Mouse (Mus musculus) embryonic facial prominence, embryonic 15.5 days (tissue): Measurements from ENCODE around the gene Cog7. TPM values are rescaled to one million over a fixed set of nuclear protein-coding genes. Genes with fewer than 3 reads are reported as not detected.

ENCODE experiments used
- ATAC-seq: fragments of 200-750 bp; cut with Nextera tagmentation; 2 replicates; pipeline ENCODE4 v1.8.0; 2017; ENCODE audit warnings: low read depth, moderate TSS enrichment; ENCODE audit not compliant: insufficient number of reproducible peaks, low FRiP score, low TSS enrichment
- H3K27ac ChIP-seq: fragments of 300-500 bp; sonication (generic); replicated peaks from 2 replicates; pipeline ENCODE4 v1.5.1; 2015; ENCODE audit warnings: mild to moderate bottlenecking, inconsistent platforms
- H3K27me3 ChIP-seq: fragments of 300-500 bp; sonication (generic); 2 replicates; pipeline ENCODE4 v1.6.1; 2015; ENCODE audit warnings: inconsistent platforms
- H3K36me3 ChIP-seq: fragments of 300-500 bp; sonication (generic); 2 replicates; pipeline ENCODE4 v1.6.1; 2015; ENCODE audit warnings: mild to moderate bottlenecking, inconsistent platforms
- H3K4me1 ChIP-seq: fragments of 300-500 bp; sonication (generic); 2 replicates; pipeline ENCODE4 v1.6.1; 2015; ENCODE audit warnings: inconsistent platforms
- H3K4me2 ChIP-seq: fragments of 300-500 bp; sonication (generic); replicated peaks from 2 replicates; pipeline ENCODE4 v1.6.1; 2015; ENCODE audit warnings: mild to moderate bottlenecking, inconsistent platforms
- H3K4me3 ChIP-seq: fragments of 300-500 bp; sonication (generic); replicated peaks from 2 replicates; pipeline ENCODE4 v1.5.1; 2015; ENCODE audit warnings: mild to moderate bottlenecking, inconsistent platforms
- H3K9ac ChIP-seq: fragments of 300-500 bp; sonication (generic); 2 replicates; pipeline ENCODE4 v1.6.1; 2015; ENCODE audit warnings: inconsistent platforms
- H3K9me3 ChIP-seq: fragments of 300-500 bp; sonication (generic); replicated peaks from 2 replicates; pipeline ENCODE4 v1.6.1; 2016; ENCODE audit warnings: inconsistent platforms
- WGBS: fragments of 180-500 bp; shearing (Covaris S2); methylation state at CpG from one replicate; pipeline ENCODE4 v1.1.7; 2015; 5-methylcytosine and 5-hydroxymethylcytosine counted together
- polyA plus RNA-seq: library from polyadenylated mRNA; unstranded; fragments of >200 nt; fragmentation: Nextera tagmentation; extraction: Ambion mirVana; gene quantifications from 2 replicates; pipeline ENCODE4 v1.2.1, GENCODE M21; 2015

Cog7 gene
- polyA plus RNA-seq, 1 experiment from 2014 or later = 24.4 TPM

DNA sequence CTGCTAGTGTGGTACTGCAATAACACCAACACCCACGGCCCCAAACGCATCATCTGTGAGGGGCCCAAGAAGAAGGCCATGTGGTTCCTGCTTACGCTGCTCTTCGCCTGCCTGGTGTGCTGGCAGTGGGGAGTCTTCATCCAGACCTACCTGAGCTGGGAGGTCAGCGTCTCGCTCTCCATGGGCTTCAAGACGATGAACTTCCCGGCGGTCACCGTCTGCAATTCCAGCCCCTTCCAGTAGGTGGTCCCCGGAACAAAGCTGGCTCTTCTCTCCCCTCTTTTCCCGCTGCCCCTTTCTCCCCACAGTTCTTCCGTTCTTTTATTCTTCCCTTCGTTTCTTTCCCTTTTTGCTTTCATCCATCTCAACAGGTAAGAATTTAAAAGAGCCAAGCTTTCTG lies 82.2 kb downstream of the Cog7 start:
- Histone ChIP-seq H3K4me2 (peak overlapping the region; percentile 19), H3K36me3 (no peaks in the 10 kb centered on the region), H3K4me1 (peaks cover 10% of the 10 kb centered on the region), H3K9me3 (no peaks in the 10 kb centered on the region), H3K27me3 (no peaks in the 10 kb centered on the region), H3K9ac (no peak overlapping the region), H3K4me3 (no peak overlapping the region), H3K27ac (no peak overlapping the region)
- no peak for ATAC-seq
- 11% methylated on average over 14 of the region's 14 CpGs for WGBS

DNA sequence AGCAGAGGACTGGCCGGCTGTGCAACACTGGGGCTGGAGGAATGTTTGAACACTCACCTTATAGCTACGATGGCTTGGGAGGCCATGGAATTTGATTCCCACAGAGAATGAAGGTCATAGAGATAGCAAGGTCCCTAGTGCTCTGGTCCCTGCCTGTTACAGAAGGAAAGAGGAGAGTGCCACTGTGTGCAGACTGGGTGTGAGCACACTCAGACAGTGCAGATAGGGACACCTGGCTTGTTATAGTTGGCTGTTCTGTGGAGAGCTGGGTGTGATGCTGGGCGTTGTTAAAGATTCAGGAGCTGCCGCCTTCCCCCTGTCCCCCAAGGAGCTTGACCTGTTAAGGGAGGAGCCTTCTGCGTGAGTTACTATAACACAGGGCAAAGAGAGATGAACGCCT lies 84.8 kb downstream of the Cog7 start:
- Histone ChIP-seq H3K4me2 (no peak overlapping the region), H3K9ac (no peak overlapping the region), H3K27ac (no peak overlapping the region), H3K4me3 (no peak overlapping the region), H3K27me3 (no peaks in the 10 kb centered on the region), H3K9me3 (no peaks in the 10 kb centered on the region), H3K36me3 (no peaks in the 10 kb centered on the region), H3K4me1 (no peaks in the 10 kb centered on the region; the same call in 1 of the 2 replicates)
- no peak for ATAC-seq
- WGBS = 59% methylated on average over 6 of the region's 6 CpGs

DNA sequence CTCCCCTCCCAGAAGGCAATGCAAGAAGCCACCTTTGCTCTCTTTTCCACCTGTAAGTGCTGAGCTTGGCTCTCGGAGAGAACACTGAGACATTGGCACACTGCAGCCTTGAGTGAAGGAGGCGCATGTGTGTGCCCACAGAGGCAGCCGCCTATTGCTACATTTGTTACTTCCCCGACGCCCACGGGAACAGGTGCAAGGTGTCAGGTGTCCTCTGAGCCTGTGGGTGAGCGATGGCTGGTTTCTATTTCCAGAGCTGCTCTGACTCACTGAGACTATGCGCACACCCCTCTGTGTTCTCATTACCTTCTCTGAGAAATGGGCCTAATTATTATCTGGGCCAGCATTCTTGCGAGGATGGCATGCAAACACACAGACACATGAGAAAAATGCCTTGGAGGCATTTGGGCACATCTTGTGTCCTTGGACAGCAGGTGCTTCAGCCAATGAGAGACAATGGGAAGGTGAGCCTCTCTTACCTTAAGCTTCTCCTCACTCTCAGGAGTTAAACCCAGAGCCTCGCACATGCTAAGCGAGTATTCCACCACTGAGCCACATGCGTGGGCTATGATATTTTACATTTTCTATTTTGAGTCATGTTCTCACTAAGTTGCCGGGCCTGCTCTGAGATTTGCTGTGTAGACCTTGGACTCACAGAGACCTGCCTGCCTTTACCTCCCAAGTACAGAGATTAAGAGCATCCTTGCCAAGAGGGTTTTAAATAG lies 90.7 kb downstream of the Cog7 start:
- H3K4me3 ChIP-seq = no peak overlapping the region
- H3K4me1 ChIP-seq = no peaks in the 10 kb centered on the region
- 80% methylated on average over 13 of the region's 13 CpGs for WGBS
- H3K4me2 ChIP-seq = no peak overlapping the region
- no peaks in the 10 kb centered on the region for H3K9me3 ChIP-seq
- no peak overlapping the region for H3K9ac ChIP-seq
- 0 out of 2 replicates have a peak, but pooled peaks have one; percentile 11 for ATAC-seq
- no peaks in the 10 kb centered on the region for H3K36me3 ChIP-seq
- H3K27ac ChIP-seq = no peak overlapping the region
- H3K27me3 ChIP-seq = no peaks in the 10 kb centered on the region

DNA sequence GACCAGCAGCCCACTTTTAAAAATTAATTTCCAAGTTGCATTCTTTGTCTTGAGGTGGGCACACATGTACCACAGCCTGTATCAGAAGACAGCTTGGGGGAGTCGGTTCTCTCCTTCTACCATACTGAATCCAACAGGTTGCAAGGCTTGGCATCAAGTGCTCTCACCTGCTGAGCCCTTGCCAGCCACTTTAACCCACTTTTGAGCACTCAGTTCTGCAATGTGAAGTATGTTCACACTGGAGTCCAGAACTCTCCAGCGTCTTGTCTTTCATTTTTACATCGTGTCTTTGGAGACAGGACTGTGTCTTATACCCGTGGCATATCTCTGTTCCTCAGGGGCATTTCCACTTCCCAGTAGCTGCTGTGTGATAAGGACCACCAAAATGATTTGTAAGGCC lies 101.3 kb downstream of the Cog7 start:
- Histone ChIP-seq H3K27ac (no peak overlapping the region), H3K4me3 (no peak overlapping the region), H3K9me3 (no peaks in the 10 kb centered on the region), H3K9ac (no peak overlapping the region), H3K4me2 (no peak overlapping the region), H3K36me3 (no peaks in the 10 kb centered on the region), H3K27me3 (no peaks in the 10 kb centered on the region), H3K4me1 (no peaks in the 10 kb centered on the region)
- 86% methylated on average over 4 of the region's 4 CpGs for WGBS
- no peak for ATAC-seq

DNA sequence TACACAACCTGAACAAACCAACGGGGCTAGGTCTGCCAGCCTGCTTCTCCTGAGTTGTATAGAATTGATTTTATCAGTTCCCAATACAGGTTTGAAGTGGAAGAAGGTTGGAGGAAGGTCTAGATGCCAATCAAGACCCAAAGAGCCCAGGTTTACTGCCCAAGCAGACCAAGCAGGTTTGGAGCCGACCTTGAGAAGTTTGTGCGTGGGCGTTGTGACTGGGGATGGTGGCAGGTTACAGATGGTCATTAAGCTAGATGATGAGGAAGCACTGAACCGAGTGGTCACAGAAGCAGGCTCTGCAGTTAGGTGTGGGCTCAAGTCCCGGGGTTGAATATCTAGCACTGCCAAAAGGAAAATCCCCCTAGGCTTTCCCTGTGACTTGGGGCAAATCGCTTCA lies 106.7 kb downstream of the Cog7 start:
- no peaks in the 10 kb centered on the region for H3K9me3 ChIP-seq

DNA sequence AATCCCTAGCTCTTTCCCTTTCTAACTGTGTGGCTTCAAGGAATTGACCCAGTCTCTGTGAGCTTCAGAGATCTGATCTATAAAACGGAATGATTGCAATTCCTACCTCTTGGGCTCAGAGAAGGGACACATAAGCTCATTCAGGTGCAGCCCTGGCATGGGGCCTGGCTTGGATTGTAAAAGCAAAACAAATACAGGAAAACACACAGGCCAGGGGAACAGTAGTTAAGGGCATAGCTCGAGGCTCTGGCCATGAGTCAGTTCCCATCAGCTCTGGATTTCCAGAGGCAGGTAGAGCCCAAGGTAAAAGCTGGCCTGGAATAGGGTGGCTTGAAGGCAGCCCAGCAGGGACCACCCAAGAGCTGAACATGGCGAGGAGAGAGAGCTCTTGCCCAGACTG lies 107.5 kb downstream of the Cog7 start:
- H3K4me1 ChIP-seq = 0 out of 2 replicates have a peak, but pooled peaks cover 3% of the 10 kb centered on the region
- H3K9ac ChIP-seq = no peak overlapping the region
- H3K9me3 ChIP-seq = no peaks in the 10 kb centered on the region
- ATAC-seq = no peak
- H3K4me2 ChIP-seq = no peak overlapping the region
- 44% methylated on average over 3 of the region's 3 CpGs for WGBS
- no peak overlapping the region; the same call in 1 of the 2 replicates for H3K27ac ChIP-seq
- H3K4me3 ChIP-seq = no peak overlapping the region
- H3K36me3 ChIP-seq = no peaks in the 10 kb centered on the region
- H3K27me3 ChIP-seq = no peaks in the 10 kb centered on the region

More for the DNA sequence above, 106.7 kb downstream of the Cog7 start:
- no peak for ATAC-seq
- Histone ChIP-seq H3K9ac (no peak overlapping the region), H3K4me1 (0 out of 2 replicates have a peak, but pooled peaks cover 3% of the 10 kb centered on the region), H3K36me3 (no peaks in the 10 kb centered on the region), H3K4me2 (no peak overlapping the region), H3K4me3 (no peak overlapping the region), H3K27ac (no peak overlapping the region), H3K27me3 (no peaks in the 10 kb centered on the region)
- WGBS = 79% methylated on average over 7 of the region's 7 CpGs

DNA sequence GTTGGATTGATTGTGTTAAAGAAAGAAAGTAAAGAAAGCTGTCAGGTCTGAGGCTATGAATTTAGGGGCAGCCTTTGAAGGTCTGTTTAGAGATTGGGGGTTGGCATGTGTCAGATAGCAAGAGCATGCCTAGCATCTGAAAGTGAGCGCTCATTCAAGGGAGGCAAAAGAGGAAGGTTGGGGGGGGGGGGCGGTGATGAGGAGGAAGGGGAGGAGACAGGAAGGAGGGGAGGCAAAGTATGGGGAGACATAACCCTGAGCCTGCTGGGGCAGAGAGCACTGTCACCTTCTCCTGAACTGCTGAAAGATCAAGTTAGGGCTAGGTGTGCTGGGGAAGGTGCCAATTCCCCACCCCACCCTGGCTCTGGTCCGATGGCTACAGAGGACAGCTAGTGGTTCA lies 109.9 kb downstream of the Cog7 start:
- Histone ChIP-seq H3K4me1 (0 out of 2 replicates have a peak, but pooled peaks cover 3% of the 10 kb centered on the region), H3K27ac (no peak overlapping the region), H3K9me3 (no peaks in the 10 kb centered on the region), H3K9ac (no peak overlapping the region), H3K4me2 (no peak overlapping the region), H3K4me3 (no peak overlapping the region), H3K27me3 (no peaks in the 10 kb centered on the region; the same call in 1 of the 2 replicates), H3K36me3 (no peaks in the 10 kb centered on the region)
- ATAC-seq = no peak
- WGBS = 71% methylated on average over 2 of the region's 3 CpGs

DNA sequence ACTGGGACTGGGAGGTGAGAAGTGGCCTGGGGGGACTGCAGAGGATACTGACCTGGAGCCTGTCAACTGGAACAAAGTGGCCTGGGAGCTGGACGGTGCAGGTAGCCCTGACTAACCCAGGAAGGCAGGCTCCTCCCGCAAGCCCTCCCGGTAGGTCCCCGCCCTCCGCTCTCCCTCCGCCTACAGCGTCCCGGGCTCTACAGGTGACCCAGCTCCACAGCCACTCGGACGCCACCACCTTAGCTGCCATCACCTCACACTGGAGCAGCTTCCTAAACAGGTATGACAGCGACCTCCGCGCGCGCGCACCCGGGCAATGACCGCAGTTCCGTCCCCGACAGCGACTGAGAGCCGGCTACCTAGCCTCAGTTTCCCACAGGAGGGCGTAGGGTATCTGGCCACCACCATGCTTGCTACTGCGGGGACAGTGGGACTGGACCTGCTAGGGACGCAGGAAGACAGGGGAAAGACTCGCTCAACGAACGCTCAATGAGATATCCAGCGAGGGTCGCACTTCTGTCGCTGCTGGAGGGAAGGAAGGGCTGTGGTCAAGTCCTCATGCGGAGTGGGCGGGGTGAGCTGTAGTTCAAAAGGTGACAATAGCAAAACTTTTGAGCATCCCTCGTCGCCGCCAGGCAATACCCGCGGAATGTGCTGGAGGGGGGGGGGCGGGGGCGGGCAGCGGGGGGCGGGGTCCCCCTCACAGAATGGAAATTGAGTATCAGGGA lies 116.5 kb downstream of the Cog7 start, which contains the start of gene Scnn1b:
Gene Scnn1b, plus strand, starts transcription at position 181 of the 728 bp plus-strand sequence.
- Histone ChIP-seq H3K27me3 (peaks cover 26% of the 10 kb centered on the region), H3K4me3 (peak within 1 kb of the TSS; percentile 30), H3K36me3 (no peaks in the 10 kb centered on the region), H3K9me3 (no peaks in the 10 kb centered on the region), H3K4me2 (peak within 1 kb of the TSS; percentile 54), H3K9ac (no peak within 1 kb of the TSS), H3K27ac (no peak within 1 kb of the TSS), H3K4me1 (peaks cover 8% of the 10 kb centered on the region; the same call in 1 of the 2 replicates)
- ATAC-seq = 0 out of 2 replicates have a peak, but pooled peaks have one; percentile 16
- WGBS = 1% methylated on average over 42 of the region's 42 CpGs

DNA sequence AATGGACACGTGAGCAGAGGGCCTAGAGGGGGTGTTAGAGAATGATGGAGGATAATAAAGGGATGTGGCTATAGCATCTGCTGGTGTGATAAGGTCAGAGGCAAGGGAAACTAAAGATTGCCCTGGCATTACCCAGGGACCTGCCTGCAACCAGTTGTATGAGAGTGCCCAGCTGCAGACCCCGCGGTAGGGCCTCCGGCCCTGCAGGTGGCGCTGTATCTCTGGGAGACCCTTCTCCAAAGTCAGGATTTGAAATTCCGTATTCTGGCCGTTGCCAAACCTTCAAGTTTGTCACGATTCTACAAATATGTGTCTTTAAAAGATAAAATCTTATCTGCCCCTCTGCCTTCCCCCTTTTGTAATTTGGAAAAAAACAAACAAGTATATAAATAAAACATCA lies 122.6 kb downstream of the Cog7 start:
- no peak overlapping the region for H3K9ac ChIP-seq

DNA sequence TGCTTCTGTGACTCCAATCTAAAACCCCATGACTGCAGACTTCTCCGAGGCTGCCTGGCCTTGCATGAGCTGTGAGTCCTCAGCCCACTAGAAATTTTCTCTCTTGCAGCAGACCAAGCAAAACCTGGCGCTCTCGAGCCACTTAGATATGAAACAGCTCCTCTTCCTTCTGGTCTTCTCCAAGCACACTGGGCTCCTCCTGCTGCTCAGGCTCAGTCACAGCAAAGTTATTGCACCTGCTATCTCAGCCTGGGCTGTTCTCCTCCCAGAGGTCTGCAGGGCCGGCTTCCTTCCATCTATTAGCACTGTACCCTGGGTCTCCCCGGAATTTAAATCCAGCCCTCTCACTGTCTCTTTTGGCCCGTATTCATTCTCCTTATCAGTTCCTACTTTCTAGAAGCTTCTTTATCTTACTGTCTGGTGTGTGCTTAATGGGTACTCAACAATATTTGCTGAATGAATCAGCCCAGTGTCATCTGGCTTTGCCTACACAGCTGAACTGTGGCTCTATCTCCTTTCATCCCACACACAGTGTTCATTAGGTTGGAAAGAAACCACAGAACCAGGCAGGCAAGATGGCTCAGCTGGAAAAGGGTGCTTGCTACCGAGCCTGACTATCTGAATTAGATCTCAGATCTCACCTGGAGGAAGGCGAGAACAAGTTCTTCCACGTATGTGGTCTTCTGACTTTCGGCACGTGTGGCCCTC lies 124.2 kb downstream of the Cog7 start:
- no peak overlapping the region for H3K4me3 ChIP-seq
- no peak overlapping the region for H3K27ac ChIP-seq
- WGBS = 84% methylated on average over 11 of the region's 11 CpGs
- H3K27me3 ChIP-seq = no peaks in the 10 kb centered on the region
- no peaks in the 10 kb centered on the region for H3K9me3 ChIP-seq
- no peak overlapping the region for H3K4me2 ChIP-seq
- no peaks in the 10 kb centered on the region for H3K4me1 ChIP-seq
- H3K9ac ChIP-seq = no peak overlapping the region
- no peaks in the 10 kb centered on the region for H3K36me3 ChIP-seq
- ATAC-seq = no peak

More for the DNA sequence above, 122.6 kb downstream of the Cog7 start:
- H3K4me2 ChIP-seq = no peak overlapping the region
- peaks cover 7% of the 10 kb centered on the region for H3K27me3 ChIP-seq
- no peak for ATAC-seq
- H3K27ac ChIP-seq = no peak overlapping the region
- H3K9me3 ChIP-seq = no peaks in the 10 kb centered on the region
- 82% methylated on average over 8 of the region's 8 CpGs for WGBS
- H3K36me3 ChIP-seq = no peaks in the 10 kb centered on the region
- H3K4me1 ChIP-seq = no peaks in the 10 kb centered on the region
- no peak overlapping the region for H3K4me3 ChIP-seq

DNA sequence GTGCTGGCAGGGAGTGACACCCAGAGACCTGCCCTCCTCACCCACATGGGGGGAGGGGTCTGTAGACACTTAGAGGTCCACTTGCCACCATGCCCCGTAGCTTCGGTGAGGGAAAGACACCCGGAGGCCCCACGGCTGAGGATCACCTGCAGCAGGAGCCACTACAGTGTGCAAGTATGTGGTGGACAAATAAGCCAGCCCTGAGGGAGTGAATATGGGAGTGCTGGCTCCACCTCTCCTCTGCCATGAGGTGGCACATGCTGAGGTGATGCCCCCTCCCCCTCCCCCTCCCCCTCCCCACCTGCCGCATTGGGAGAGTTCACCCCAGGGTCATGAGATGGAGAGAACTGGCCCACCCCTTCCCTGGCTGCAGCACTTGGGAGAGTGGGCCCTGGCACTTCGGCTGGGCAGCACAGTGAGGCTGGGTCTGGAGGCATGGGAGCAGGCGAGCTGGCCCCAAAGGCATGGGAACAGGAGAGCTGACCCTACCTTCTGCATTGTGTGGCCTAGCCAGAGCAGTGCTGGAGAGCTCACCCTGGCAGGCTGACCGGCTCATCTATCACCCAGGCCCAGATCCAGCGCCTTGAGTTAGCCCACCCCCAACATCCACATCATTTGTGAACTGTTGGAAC lies 132.9 kb downstream of the Cog7 start:
- H3K27ac ChIP-seq = no peak overlapping the region
- H3K27me3 ChIP-seq = no peaks in the 10 kb centered on the region
- H3K4me1 ChIP-seq = no peaks in the 10 kb centered on the region
- 83% methylated on average over 8 of the region's 9 CpGs for WGBS
- H3K4me3 ChIP-seq = no peak overlapping the region
- H3K9ac ChIP-seq = no peak overlapping the region
- no peaks in the 10 kb centered on the region for H3K36me3 ChIP-seq
- ATAC-seq = no peak
- no peaks in the 10 kb centered on the region for H3K9me3 ChIP-seq
- no peak overlapping the region for H3K4me2 ChIP-seq
